Mouse (Mus musculus): ENCODE results near the gene Birc2.

- TF ChIP-seq POLR2A (IDR thresholded peaks at IDR 0.05; ENCODE audit: control insufficient read depth, low read depth, low read length) (no peak), CTCF (IDR thresholded peaks at IDR 0.05; ENCODE audit: control insufficient read depth, insufficient read depth, insufficient replicate concordance, low read depth, low read length) (no peak)
Measured at GRCm38 (mm10) chr9:7783823-7784614, 52.8 kb downstream of the Birc2 start.
